In the genomic region with DNA sequence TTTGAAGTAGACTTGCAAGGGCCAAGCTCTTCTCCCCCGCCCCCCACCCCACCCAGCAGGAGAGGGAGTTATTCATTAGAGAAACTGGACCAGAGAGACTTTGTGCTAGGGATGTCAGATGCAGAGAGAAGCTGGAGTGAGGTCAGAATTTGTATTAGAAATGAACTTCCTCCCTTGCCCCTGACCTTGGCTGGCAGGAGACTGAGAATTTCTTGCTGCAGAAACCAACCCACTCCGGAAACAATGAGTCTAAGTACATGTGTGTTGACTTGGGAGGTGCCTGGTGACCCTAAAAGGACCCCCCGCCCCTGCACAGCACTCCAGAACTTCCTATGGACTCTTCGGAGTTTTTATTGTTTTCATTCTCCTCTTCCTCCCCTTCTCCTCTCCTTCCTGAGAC, we compare ENCODE assay signal across 10 mouse cellular contexts.
A peak's percentile ranks its signal among the peaks of the same experiment; 100 is the strongest.
DNase-seq lines count a peak whose midpoint lies in the region; ATAC-seq and TF ChIP-seq lines count a peak whose summit lies in the region.
"Had no signal": no experiment of that assay in that cellular context is flagged by ENCODE, and none has a peak within 500 bp of the region (broad histone marks: within the 10 kb centered on the region; RNA-seq: fewer than 3 reads in every experiment).

No protein-coding gene starts in this region.

- H3K4me2 ChIP-seq in heart, embryonic 13.5 days = no peak overlapping the region
- no peak overlapping the region for H3K4me2 ChIP-seq in kidney, embryonic 16.5 days (replicated peaks; ENCODE audit: low read depth, low read length)
- H3K4me2 ChIP-seq: forebrain, embryonic 13.5 days had no signal

- no peaks in the 10 kb centered on the region for H3K27me3 ChIP-seq in heart, embryonic 13.5 days (replicated peaks)
- H3K27me3 ChIP-seq in embryonic facial prominence, embryonic 10.5 days (replicated peaks; ENCODE audit: low read depth, poor library complexity, severe bottlenecking) = no peaks in the 10 kb centered on the region
- no peaks in the 10 kb centered on the region for H3K27me3 ChIP-seq in kidney, embryonic 16.5 days (ENCODE audit: insufficient read depth, low read length)
- no peaks in the 10 kb centered on the region for H3K27me3 ChIP-seq in thymus, adult 2 months (ENCODE audit: control insufficient read depth, insufficient read depth, low read length)
- H3K27me3 ChIP-seq: CH12.LX; forebrain, embryonic 13.5 days had no signal

- 0 out of 2 replicates have a peak overlapping the region, but pooled peaks have one; percentile 32 for H3K27ac ChIP-seq in heart, embryonic 13.5 days (replicated peaks)
- H3K27ac ChIP-seq in embryonic facial prominence, embryonic 10.5 days (replicated peaks) = 0 out of 2 replicates have a peak overlapping the region, but pooled peaks have one; percentile 2
- peak overlapping the region; percentile 25 for H3K27ac ChIP-seq in kidney, embryonic 16.5 days (ENCODE audit: low read length)
- no peak overlapping the region for H3K27ac ChIP-seq in thymus, adult 2 months (ENCODE audit: control insufficient read depth, insufficient read depth, low read length)
- H3K27ac ChIP-seq: forebrain, embryonic 13.5 days had no signal

- H3K4me1 ChIP-seq in heart, embryonic 13.5 days = peaks cover 38% of the 10 kb centered on the region
- H3K4me1 ChIP-seq in embryonic facial prominence, embryonic 10.5 days = peaks cover 49% of the 10 kb centered on the region
- peaks cover 30% of the 10 kb centered on the region for H3K4me1 ChIP-seq in kidney, embryonic 16.5 days (ENCODE audit: insufficient read depth, low read length)
- peaks cover 11% of the 10 kb centered on the region for H3K4me1 ChIP-seq in thymus, adult 2 months (replicated peaks; ENCODE audit: control insufficient read depth, insufficient read depth, low read length)

- H3K4me3 ChIP-seq in heart, embryonic 13.5 days = no peak overlapping the region
- H3K4me3 ChIP-seq in embryonic facial prominence, embryonic 10.5 days = no peak overlapping the region
- H3K4me3 ChIP-seq in kidney, embryonic 16.5 days (ENCODE audit: low read length) = no peak overlapping the region
- no peak overlapping the region for H3K4me3 ChIP-seq in thymus, adult 2 months (ENCODE audit: control insufficient read depth, insufficient read depth, low read length)
- H3K4me3 ChIP-seq: forebrain, embryonic 13.5 days had no signal

- no peak for DNase-seq in heart, adult 8-10 months (ENCODE audit: low spot score)
- peak; percentile 13 for DNase-seq in 3T3-L1 (ENCODE audit: low read depth, low spot score)
- no peak for DNase-seq in embryonic facial prominence, embryonic 10.5 days (ENCODE audit: low spot score)
- DNase-seq in thymus, adult 2 months = no peak
- DNase-seq in adrenal gland, adult 18-20 months (ENCODE audit: low spot score in 2 of 2) = no peak
- no peak for DNase-seq in urinary bladder, postnatal 10 days (ENCODE audit: low spot score)

- H3K36me3 ChIP-seq in heart, embryonic 13.5 days = no peaks in the 10 kb centered on the region
- H3K36me3 ChIP-seq in embryonic facial prominence, embryonic 10.5 days (replicated peaks) = no peaks in the 10 kb centered on the region
- no peaks in the 10 kb centered on the region for H3K36me3 ChIP-seq in kidney, embryonic 16.5 days (ENCODE audit: insufficient read depth, low read length)
- H3K36me3 ChIP-seq in thymus, adult 2 months (ENCODE audit: control insufficient read depth, insufficient read depth, low read length) = no peaks in the 10 kb centered on the region

- ATAC-seq in heart, embryonic 13.5 days (ENCODE audit: extremely low read depth, insufficient number of reproducible peaks, low FRiP score, low TSS enrichment) = no peak
- no peak for ATAC-seq in kidney, embryonic 16.5 days (ENCODE audit: low FRiP score, low TSS enrichment)
- ATAC-seq: forebrain, embryonic 13.5 days had no signal

- TF ChIP-seq POLR2A in thymus, adult 2 months (IDR thresholded peaks at IDR 0.05; ENCODE audit: control insufficient read depth, extremely low read depth, insufficient read depth, low read length, poor library complexity) = no peak

- 47% methylated on average over 4 of the region's 4 CpGs for WGBS in heart, embryonic 13.5 days
- 41% methylated on average over 4 of the region's 4 CpGs for WGBS in embryonic facial prominence, embryonic 10.5 days
- 20% methylated on average over 4 of the region's 4 CpGs for WGBS in kidney, embryonic 16.5 days
- WGBS in thymus, adult 2 months = 24% methylated on average over 4 of the region's 4 CpGs

- no peak for TF ChIP-seq CTCF in thymus, adult 2 months (IDR thresholded peaks at IDR 0.05; ENCODE audit: borderline replicate concordance, control insufficient read depth, extremely low read depth, insufficient read depth, low read length, poor library complexity)

- H3K9ac ChIP-seq in heart, embryonic 13.5 days = no peak overlapping the region
- H3K9ac ChIP-seq in kidney, embryonic 16.5 days (replicated peaks; ENCODE audit: low read length) = no peak overlapping the region
- H3K9ac ChIP-seq: forebrain, embryonic 13.5 days had no signal

- H3K9me3 ChIP-seq in heart, embryonic 13.5 days = no peaks in the 10 kb centered on the region
- no peaks in the 10 kb centered on the region for H3K9me3 ChIP-seq in embryonic facial prominence, embryonic 10.5 days
- no peaks in the 10 kb centered on the region for H3K9me3 ChIP-seq in kidney, embryonic 16.5 days (ENCODE audit: low read length)
- H3K9me3 ChIP-seq: forebrain, embryonic 13.5 days had no signal
